Mouse (Mus musculus): ENCODE measurements around the gene Vpreb1.

DNA sequence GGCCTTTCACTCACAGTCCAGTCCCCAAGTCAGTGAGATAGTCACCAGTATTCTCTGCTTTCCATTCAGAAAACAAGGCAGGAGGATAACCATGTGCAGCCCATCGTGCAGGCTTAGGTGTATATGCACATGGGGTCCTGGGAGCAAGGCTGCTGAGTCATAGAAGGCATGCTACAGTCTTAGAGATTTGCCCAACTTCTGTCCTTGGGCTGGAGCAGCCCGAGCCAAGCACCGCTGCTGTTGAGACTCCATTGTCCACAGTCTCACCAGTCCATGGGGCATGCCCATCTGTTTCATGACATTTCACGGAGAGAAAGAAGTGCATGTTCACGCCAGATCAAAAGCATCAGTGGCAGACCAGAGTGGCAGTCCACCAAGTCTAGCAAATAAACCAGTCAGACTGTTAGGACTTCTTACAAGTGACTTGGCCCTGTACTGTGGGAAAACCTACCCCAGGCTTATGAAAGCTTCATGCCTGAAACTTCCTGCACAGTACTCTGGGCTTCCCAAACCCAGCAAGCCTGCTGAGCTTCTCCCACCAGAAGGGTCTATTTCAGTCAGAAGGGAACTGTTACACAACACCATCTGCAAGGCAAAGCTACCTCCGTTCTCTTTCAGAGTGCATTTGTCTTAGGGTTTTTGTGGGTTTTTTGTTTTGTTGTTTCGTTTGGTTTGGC is 47.9 kb upstream of the Vpreb1 start:
- TF ChIP-seq TCF3 (IDR thresholded peaks at IDR 0.05; ENCODE audit: insufficient read length, low read depth) = no peak
- TF ChIP-seq POLR2A (IDR thresholded peaks at IDR 0.05; ENCODE audit: insufficient read length, low read depth) = no peak
- no peak for TF ChIP-seq E2F4 (IDR thresholded peaks at IDR 0.05; ENCODE audit: insufficient read depth)
- TF ChIP-seq CEBPB (IDR thresholded peaks at IDR 0.05; ENCODE audit: insufficient read depth, poor library complexity, severe bottlenecking) = no peak
- TF ChIP-seq MYOG (IDR thresholded peaks at IDR 0.05; ENCODE audit: control insufficient read depth in 1 of 3, insufficient read depth in 1 of 3, insufficient read length in 2 of 3, low read depth in 2 of 3) = no peak
- no peak for TF ChIP-seq TCF12 (IDR thresholded peaks at IDR 0.05; ENCODE audit: insufficient read depth, poor library complexity, severe bottlenecking)

Measured in myocyte (in vitro differentiated cells).